Mouse (Mus musculus) kidney, postnatal 25 days (tissue): ENCODE measurements around the gene Pde1a.

Experiments
- DNase-seq, 2 experiments: peaks; one replicate each; pipeline ENCODE4 v3.0.0; 2021; ENCODE audit warnings: mixed read lengths in 2 of 2

The Pde1a gene

GRCm38 (mm10) chr2:79793186-79793585 lies 336.1 kb downstream of the Pde1a start:
- DNase-seq = no peak

GRCm38 (mm10) chr2:79786467-79786866 lies 342.8 kb downstream of the Pde1a start:
- no peak for DNase-seq

DNA sequence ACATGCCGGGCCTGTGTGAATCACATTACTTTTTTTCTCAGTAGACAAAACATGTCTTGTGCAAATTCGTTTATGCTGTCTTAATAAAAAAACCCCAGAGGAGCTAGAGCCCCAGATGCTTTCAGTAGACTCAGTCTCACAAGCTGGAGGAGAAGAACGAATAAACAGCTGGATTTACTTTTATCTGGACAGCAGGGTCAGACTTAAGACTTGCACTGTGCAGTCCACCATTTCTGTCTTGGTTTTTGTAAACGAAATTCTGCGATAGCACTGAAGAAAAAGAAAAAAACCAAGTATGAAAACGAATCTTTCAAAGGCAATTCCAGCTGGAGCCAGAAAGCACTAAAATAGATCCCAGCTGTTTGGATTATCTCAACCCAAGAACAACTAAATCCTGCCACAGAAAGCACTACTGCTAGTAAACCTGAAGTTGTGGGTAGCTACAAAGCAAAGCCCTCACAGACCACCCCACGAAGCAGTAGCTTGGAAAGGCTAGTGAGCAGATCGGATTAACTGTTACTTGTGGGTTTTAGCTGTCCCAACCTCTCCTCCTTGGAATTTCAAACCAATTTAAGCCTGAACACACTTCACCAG lies 343.6 kb downstream of the Pde1a start:
- no peak for DNase-seq
